Mouse (Mus musculus): ENCODE data around the gene Pebp1. TPM values are rescaled to one million over a fixed set of nuclear protein-coding genes. Genes with fewer than 3 reads are reported as not detected.
"Not testable (repeated sequence)": the region's sequence is repeated elsewhere in the genome, so short reads cannot be mapped to it uniquely, and the experiment has no call there.

Gene Pebp1
- polyA plus RNA-seq (2017; shearing (Covaris generic)): 100 to 1,000 TPM; 133 to 140 TPM

DNA sequence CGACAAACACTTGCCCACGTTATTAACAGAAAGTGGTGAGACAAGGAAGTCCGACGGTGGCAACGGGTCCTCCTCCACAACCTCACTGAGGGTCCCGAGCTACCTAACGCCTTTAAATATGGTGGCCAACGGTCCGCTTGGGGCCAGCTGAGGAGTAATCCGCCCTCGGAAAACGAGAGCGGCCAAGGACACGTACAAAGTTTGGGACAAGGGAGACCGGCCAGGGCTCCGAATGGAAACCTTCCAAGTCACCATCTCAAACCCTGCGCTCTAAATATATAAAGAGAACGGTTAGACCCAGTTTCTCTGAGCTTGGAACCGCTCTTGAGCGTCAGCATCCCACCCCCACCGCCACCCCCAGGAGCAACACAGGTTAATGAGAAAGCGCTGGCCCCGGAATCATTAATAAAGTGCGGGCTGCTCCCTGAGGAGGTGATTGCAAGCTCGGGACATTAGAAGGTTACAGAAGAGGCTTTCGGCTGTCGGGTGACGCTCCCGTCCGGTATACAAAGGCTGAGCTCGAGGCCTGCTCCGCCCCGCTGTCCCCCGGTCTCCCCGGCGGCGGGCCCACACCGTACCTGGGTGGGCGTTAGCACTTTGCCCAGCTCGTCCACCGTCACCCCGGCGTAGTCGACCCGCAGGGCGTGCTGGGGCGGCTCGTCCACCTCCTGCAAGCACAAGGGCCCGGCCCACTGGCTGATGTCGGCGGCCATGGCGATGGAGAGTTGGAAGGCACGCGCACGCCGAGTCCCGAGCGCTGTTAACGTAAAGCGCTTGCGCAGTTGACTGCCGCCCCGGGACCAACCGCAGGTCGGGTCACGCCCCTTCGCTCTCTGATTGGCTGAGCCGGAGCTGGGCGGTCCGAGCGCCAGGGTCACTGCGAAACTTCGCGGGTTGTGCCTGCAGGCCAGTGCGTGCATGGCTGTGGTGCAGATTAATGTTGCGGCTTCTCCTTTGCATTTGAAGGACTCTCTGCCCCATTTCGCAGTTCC, at the start of gene Pebp1:
TSS of gene Pebp1 (minus strand) at position 795 of the 992 bp plus-strand sequence.
- ATAC-seq: peak; percentile 98

DNA sequence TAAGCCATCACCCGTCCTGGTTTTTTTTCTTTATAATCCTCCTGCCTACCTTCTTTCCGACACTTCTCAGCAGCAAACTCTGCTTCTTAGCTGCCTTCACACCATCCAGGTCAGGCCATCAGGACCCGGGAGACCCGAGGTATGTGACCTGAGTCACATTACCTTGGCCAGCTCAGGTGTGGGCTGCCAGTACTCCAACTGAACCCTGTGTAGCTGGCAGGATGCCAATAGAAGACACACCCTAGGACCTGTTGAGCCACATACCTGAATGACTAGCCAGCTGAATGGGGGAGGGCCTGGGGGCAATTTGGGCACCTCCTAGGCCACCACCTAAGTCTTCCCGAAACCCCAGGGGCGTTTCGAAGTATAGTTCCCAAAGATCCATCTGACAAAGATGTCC, 43.0 kb upstream of the Pebp1 start:
- ATAC-seq: no peak

DNA sequence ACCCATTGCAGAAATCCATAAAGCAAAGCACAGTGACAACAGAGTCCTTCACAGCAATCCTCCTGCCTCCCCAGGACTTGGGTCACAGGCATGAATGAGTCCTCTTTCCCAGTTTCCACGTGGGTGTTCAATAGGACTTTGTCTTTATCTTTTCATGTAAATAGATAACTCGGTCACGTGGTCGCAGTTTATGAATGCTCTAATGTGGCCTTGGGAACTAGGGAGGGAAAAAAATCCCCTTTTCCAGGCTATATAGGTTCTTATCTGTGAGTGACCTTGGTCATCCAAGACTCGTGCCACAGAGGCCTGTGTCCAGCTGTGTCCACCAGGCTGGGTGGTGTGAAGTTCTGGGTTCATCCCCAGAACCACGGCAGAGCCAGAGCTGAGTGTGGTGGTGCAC, 39.0 kb upstream of the Pebp1 start:
- ATAC-seq: no peak

DNA sequence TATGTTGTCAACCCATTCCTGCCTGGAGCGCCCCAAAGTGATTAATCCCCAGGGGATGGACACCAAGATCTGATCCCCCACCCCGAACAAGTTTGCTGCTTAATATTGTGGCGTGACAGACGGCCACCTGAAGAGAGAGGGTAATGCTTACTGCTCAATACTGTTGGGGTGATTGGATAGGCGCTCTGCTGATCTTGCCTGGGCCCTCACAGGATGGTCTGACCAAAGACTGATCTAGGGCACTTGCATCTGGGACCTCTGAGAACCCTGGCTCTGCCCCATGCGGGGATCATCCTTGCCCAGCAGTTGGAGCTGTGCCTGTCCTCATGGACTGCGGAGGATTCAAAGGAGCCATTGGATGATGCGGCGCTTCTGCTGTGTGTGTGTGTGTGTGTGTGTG, 36.3 kb upstream of the Pebp1 start:
- no peak for ATAC-seq

DNA sequence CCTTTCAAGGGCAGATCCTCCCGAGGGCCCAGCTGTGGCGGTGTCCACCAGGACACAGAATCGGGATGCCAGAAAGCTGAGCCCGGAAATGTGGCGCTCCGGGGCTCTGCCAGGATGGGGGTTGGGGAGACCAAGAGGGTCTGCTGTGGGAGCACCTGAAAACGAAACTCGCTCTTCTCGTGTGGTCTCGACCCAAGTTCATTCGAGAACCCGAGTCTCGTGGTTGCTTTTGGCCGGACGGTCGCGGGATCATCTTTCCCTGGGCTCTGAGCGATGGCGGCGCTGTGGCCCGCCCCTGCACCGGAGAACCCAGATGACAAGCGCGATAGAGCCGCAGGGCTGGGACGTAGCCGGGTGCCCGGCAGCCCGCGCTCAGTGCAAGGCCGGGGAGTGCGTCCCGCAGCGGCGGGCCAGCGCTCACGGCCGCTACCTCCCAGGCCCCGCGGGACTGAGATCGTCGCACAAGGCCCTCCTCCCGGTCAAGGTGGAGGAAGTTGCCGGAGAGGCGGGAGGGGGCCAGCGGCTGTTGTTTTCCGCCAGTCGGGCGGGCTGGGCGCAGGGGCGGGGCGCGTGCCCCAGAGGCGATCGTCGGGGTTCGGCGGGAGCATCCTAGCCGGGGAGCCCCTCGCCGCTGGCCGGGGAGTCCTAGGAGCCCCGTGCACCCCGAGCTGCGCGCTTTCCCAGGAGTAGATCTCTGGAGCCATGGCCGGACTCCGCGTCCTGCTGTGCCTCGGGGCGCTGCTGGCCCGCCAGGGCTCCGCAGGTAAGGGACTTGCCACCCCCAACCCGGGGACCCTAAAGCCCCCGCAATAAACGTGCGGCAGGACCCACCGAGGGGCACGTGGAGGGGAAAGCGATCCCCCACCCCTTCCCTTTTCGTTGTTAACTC, 31.6 kb upstream of the Pebp1 start, which contains the start of gene Vsig10:
TSS of gene Vsig10 (plus strand) at position 343 of the 889 bp plus-strand sequence.
- peak; percentile 72 for ATAC-seq

DNA sequence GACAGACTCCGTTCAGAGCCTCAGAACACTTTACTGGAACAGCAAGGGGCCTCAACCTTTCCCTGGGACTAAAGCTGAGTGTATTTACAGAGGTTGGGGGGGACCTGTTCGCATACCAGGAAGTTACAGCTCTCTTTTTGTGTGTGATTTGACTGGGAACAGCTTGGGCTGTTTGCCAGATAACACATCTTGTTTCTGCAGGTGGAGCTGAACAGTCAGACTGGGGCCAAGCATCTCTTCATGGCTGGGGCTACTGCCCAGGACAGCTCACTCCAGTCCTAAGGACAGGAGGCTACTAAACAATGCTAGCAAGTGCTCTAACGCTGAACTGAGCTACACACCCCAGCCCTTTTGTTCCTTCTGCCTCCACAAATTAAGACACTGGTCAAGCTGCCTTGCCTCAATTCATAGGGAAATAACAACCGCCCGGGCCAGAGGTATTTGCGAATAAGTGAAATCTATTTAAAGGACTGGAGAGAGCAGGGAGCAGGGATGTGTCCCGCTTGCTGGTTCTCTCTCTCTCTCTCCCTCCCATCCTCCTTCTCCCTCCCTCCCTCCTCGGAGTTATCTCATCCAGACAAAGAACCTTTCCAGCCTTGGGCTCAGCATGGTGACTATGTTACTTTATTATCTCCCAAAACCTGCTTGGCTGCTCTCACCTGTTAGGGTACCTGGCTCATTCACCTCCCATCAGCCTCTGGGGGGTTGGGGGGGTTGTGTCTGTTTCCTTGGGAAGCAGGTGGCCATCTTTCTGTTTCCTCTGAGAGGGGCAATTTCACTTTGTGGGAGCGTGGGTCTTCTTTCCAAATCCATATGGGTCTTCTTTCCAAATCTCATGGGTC, 27.4 kb upstream of the Pebp1 start:
- no peak for ATAC-seq

DNA sequence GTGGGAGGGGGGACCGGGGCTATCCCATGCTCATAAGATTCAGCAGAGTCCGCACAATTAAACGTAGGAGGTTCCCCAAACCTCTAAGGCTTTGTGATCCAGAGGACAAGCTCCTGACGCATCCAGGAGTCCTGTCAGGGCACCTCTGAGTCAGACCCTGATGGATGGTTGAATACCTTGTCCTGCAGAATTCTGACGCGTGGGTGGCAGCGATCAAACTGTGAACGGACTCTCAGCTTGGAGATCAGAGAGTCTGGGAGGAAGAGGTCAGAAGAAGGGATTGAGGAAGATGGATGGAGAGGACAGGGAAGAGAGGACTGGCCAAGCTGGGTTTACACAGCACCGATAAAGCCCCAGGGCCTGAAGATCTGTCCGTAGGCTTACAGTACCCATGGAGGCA, 26.5 kb upstream of the Pebp1 start:
- no peak for ATAC-seq

DNA sequence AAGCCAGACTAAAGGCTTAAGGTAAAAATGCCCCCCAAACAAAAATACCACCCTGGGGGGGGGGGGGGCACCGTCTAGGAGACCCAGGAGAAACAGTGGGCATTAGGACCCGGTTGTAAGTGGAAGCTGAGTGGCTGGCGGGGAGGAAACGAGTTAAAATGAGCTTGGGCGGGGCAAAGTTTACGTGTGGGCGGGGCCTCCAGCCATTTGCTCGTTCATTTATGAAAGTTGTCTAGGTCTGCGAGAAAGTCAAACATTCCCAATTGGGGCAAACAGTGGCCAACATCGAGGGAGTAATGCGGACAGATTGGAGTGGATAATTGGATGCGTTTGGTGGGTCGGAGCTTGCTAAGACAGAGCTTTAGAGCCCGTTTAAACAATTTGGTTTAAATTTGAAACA, 26.0 kb upstream of the Pebp1 start:
- ATAC-seq: peak; percentile 56

DNA sequence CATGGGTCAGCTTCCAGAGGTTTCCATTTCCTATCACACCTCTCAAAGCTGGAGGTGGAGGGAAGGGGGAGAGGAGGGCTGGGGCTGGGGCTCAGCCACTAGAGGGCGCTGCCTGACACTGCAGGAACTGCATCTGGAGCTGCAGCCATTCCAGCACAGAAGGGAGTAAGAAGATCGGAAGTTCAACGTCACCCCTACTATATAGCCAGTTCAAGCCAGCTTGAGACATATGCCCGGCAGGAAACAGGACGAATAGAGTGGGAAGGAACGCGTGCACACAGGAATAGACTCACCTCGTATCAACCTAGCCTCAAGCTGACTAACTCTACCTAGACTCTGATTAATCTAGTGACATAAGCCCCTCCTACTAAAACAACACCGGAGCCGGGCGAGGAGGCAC, 20.3 kb upstream of the Pebp1 start:
- peak; percentile 89 for ATAC-seq

DNA sequence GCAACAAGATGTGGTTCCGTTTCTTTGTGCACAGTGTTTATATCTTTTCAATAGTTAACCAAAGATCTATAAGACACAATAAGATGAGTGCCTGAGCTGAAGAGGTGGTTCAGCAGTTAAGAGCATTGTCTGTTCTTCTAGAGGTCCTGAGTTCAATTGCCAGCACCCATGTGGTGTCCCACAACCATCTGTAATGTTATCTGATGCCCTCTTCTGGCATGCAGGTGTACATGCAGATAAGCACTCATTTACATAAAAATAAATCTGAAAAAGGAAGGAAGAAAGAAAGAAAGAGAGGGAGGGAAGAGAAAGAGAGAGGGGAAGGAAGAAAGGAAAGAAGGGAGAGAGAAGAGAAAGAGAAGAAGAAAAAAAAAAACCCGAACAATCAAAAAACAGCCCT, 19.4 kb upstream of the Pebp1 start:
- ATAC-seq: no peak

DNA sequence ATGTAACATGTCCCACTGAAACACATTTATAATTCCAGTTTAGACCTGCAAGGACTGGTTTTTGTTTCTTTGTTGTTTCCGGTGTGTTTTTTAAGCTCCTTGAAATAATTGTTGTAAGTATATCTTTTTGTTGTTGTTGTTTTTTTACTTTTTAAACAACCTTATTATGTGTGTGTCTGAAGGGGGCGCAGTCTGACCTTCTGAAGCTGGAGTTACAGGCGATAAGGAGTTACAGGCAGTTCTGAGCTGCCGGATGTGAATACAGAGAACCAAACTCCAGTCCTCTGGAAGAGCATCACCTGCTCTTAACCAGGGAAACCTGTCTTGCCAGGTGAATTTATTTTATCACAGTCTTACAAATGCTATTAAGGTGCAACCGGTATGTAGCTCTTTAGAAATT, 18.3 kb upstream of the Pebp1 start:
- ATAC-seq: no peak

DNA sequence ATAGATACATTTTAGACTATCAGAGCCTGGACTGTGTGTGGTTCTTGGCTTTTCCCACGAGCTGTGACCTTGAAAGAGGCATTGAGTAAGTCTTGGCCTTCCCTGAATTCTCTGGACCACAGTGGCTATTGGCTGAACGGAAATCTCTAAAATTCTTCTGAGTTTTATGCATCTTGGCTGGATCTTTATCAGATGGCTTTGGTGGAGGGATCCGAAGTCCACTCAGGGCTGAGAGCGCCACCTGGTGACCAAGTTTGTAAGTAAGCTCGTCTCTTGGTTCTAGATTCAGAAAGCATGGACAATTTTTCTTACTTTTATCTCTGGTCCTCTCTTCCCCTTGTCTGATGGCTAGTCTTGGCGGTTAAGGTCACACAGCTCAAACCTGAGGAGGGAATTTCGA, 17.5 kb upstream of the Pebp1 start:
- ATAC-seq: peak; percentile 53

DNA sequence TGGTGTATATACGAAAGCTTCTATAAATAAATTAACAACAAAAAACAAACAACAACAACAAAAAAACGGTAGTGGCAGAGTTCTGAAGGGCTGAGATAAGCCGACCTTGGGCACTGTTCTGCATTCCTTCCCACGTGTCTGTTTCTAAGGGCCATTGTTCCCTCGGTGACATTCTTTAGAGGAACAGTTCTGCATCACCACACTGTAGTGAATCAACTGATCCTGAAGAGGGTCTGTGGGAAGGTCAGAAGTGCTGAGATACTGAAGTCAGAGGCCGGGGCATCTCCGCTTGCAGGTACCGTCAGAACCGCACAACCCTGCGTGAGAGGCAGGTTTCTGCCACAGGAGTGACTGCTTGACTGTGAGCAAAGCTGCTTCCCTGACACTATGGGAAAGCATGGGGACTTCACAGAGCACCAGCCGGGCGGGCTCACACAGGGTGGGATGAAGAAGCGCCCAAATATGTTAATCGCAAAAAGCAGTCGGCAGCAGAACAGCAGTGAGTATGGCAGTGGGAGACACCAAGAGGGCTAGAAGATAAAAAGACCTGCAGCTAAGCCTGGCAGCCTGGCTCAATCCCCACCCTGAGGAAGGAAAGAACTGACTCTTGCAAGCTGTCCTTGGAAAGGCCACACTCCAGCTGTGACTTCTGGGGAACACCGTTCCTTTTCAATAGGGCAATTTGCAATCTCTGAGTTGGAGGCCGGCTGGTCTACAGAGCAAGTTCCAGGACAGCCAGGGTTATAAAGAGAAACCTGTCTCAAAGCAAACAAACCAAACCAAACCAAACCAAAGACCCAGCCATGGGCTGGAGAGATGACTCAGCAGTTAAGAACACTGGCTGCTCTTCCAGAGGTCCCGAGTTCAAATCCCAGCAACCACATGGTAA, 16.5 kb upstream of the Pebp1 start:
- no peak for ATAC-seq

DNA sequence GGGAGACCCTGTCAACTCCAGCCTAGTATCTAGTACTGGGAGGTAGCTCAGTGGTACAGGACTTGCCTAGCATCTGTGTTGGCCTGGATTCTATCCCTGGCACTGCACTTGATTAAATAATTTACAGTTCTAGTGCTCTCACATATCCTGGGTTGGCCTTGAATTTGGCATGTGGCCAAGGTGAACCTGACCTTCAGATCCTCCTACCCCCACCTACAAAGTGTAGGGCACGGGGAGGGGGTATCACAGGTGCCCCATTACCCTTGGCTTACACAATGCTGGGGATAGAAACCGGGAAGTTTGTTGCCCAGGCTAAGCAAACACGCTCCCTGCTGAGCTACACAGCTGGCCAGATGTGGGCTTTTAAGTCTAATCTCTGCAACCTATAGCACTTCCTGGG, 15.5 kb upstream of the Pebp1 start:
- ATAC-seq: no peak

DNA sequence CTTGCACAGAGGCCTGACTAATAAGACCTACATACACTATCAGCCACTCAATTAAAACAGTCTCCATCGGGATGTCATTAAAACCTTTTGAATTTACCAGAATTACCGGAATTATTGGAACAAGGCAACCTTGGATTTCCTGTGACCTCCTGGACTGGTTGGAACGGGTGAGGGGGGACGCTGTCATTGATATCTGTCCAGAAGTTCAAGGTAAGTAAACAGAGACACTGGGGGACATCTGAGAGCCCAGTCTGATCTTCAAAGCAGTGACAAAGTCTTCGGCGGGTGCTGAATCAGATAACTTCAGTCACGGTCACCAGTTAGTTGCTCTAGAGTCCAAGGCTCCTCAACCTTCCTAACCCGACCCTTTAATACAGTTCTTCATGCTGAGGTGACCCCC, 7.6 kb upstream of the Pebp1 start:
- no peak for ATAC-seq

DNA sequence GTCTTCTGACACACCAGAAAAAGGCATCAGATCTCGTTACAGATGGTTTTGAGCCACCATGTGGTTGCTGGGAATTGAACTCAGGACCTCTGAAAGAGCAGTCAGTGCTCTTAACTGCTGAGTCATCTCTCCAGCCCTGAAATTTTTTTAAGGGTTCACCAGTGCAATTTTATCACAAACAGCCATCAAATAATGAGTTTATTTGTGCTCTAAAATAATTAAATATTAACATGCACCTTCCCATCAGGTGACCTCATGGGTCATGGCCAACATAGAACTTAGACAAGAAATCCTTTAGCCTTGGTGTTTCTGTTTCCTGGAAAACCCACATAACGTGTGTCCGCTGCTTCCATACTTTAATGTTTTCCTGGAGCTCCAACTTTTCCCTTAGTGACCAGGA, 6.4 kb upstream of the Pebp1 start:
- not testable (repeated sequence) for ATAC-seq

DNA sequence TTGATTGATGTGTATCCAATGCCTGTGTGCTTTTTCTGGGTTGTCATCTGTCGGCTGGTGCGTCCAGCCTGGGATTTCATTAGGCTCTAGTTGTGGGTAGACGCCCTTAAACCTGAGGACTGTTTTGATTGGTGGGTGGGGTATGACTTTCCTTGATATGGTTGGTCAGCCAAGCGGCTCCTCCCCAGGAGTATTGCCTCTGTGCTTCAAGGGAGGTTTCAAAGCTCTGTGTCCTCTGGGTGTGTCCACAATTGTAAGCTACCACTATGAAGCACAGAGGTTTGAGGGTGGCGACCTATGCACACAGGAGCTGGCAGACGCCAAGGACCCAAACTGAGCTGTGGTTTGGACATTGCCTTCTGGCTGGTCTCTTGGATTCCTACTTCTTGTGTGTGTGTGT, 5.1 kb upstream of the Pebp1 start:
- ATAC-seq: no peak

DNA sequence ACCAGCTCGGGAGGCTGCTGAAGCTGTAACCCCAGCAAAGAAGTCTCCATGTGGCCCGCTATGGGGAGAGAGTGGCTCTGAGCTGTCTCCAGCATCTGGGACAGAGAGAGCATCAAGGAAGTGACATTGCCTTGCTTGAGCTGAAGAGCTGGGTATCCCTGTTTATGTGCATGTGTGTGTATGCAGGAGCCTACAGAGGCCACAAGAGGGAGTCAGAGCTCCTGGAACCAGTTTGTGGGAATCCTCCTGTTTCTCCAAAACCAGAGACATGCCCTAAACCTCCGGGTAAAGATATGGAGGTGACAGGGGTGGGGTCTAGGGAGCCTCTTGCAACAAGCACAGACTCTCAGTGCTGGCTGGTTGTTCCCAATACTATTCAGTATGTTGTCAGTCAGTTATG, 3.9 kb upstream of the Pebp1 start:
- no peak for ATAC-seq

DNA sequence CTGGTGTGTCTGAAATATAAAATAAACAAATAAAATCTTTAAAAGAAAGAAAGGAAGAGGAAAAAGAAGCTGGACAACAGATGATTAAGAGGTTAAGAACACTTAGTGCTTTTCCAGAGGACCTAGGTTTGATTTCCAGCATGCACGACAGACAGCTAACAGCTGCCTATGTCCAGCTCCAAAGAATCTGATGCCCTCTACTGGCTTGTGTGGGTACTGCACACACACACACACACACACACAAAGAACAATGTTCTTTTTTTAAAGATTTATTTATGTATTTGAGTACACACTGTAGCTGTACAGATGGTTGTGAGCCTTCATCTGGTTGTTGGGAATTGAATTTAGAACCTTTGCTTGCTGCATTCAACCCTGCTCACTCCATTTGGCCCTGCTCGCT, 2.7 kb upstream of the Pebp1 start:
- no peak for ATAC-seq

DNA sequence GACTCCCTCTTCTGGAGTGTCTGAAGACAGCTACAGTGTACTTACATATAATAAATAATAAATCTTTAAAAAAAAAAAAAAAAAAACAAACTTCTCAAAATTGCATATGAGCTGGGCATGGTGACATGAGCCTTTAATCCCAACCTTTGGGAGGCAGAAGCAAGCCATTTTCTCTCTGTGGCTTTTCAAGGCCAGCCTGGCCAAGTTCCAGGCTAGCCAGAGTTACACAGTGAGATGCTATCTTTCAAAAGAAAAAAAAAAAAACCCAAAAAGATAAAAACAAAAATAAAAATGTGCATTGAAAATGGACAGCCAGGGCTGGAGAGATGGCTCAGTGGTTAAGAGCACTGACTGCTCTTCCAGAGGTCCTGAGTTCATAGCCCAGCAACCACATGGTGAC, 2.2 kb upstream of the Pebp1 start:
- no peak for ATAC-seq

DNA sequence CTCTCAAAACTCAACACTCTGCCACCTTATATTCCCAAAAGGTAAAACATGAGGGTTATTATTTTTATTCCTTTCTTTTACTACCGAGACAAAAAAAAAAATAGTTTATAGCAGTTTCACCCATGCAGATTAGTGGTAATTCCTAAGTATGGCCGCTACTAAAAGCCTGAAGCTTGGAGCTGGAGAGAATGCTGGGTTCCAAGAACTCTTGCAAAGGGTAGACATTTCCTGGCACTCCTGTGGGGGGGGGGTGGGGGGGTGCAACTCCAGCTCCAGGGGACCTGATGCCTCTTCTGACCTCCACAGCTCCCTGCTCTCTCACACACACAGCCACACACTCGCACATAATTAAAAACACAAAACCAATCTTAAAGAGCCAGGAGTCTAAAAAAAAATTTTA, 1.1 kb downstream of the Pebp1 start:
- no peak for ATAC-seq
